Mouse (Mus musculus) heart, postnatal 0 days (tissue): ENCODE measurements at regions not wholly inside any gene's neighbourhood (a gene's known extent, or its start where the extent isn't known, plus 50 kb on each side); places are given as distances from the start of the nearest gene placed in this dataset.

Experiments
- CTCF ChIP-seq: IDR thresholded peaks from 2 replicates; pipeline ENCODE4 v1.5.1; 2016; ENCODE audit warnings: antibody characterized with exemption, control low read depth, low read depth
- EP300 ChIP-seq: IDR thresholded peaks from 2 replicates; pipeline ENCODE4 v1.6.1; 2016; ENCODE audit warnings: antibody characterized with exemption, low read depth

- TF ChIP-seq CTCF, result no peak
- no peak for TF ChIP-seq EP300
Observed at GRCm38 (mm10) chr16:5487259-5487658, 231.5 kb upstream of the Eef2kmt start.
